Mouse (Mus musculus): ENCODE measurements at regions not wholly inside any gene's neighbourhood (a gene's known extent, or its start where the extent isn't known, plus 50 kb on each side); places are given as distances from the start of the nearest gene placed in this dataset.

GRCm38 (mm10) chr10:47741667-47742066 lies 2046.9 kb downstream of the Grik2 start:
- TF ChIP-seq CTCF (IDR thresholded peaks at IDR 0.05 in 2 of 3, conservative IDR thresholded peaks at IDR 0.05 in 1 of 3; ENCODE audit: control insufficient read depth in 1 of 3, insufficient read depth in 1 of 3, low read depth in 2 of 3, low read length in 3 of 3, poor library complexity in 1 of 3, severe bottlenecking in 1 of 3) (no peak), CHD2 (IDR thresholded peaks at IDR 0.05; ENCODE audit: low read length) (no peak), ETS1 (IDR thresholded peaks at IDR 0.05; ENCODE audit: low read depth, low read length) (no peak), ZKSCAN1 (IDR thresholded peaks at IDR 0.05; ENCODE audit: low read depth, low read length) (no peak), ZMIZ1 (IDR thresholded peaks at IDR 0.05; ENCODE audit: low read depth, low read length) (no peak), MAX (IDR thresholded peaks at IDR 0.05; ENCODE audit: low read length) (no peak), POLR2A (IDR thresholded peaks at IDR 0.05; ENCODE audit: control insufficient read depth in 1 of 2, insufficient read depth in 1 of 2, low read depth in 1 of 2, low read length in 2 of 2, poor library complexity in 1 of 2) (no peak), GATA1 (IDR thresholded peaks at IDR 0.05; ENCODE audit: low read depth, low read length) (no peak), USF1 (IDR thresholded peaks at IDR 0.05; ENCODE audit: low read depth, low read length) (no peak), EP300 (IDR thresholded peaks at IDR 0.05; ENCODE audit: low read depth in 1 of 2, low read length in 2 of 2) (no peak), MAZ (IDR thresholded peaks at IDR 0.05; ENCODE audit: low read depth, low read length) (no peak), RAD21 (IDR thresholded peaks at IDR 0.05; ENCODE audit: low read depth, low read length) (no peak), HCFC1 (IDR thresholded peaks at IDR 0.05; ENCODE audit: low read depth, low read length) (no peak), ELF1 (IDR thresholded peaks at IDR 0.05; ENCODE audit: low read depth, low read length) (no peak)

All from MEL (cell line).